Mouse (Mus musculus) forebrain, postnatal 0 days (tissue): ENCODE data around the gene Acadsb. TPM values are rescaled to one million over a fixed set of nuclear protein-coding genes. Genes with fewer than 3 reads are reported as not detected.

Experiments used
- ATAC-seq: fragments of 200-750 bp; cut with Nextera tagmentation; 2 replicates; pipeline ENCODE4 v1.8.0; 2017; ENCODE audit warnings: mild to moderate bottlenecking, moderate library complexity
- DNase-seq: peaks from one replicate; pipeline ENCODE4 v3.0.0-alpha.2; 2015
- H3K27ac ChIP-seq: fragments of 300-500 bp; sonication (generic); 2 replicates; pipeline ENCODE4 v1.5.1; 2014; ENCODE audit warnings: low read depth, mild to moderate bottlenecking, antibody characterized with exemption, low read length, moderate library complexity, mixed read lengths
- H3K27me3 ChIP-seq: fragments of 300-500 bp; sonication (generic); 2 replicates; pipeline ENCODE4 v1.6.1; 2014; ENCODE audit warnings: mild to moderate bottlenecking, low read length, mixed read lengths; ENCODE audit not compliant: insufficient read depth
- H3K36me3 ChIP-seq: fragments of 300-500 bp; sonication (generic); 2 replicates; pipeline ENCODE4 v1.6.1; 2014; ENCODE audit warnings: mild to moderate bottlenecking, moderate library complexity; ENCODE audit not compliant: insufficient read depth
- H3K4me1 ChIP-seq: fragments of 300-500 bp; sonication (generic); 2 replicates; pipeline ENCODE4 v1.6.1; 2014; ENCODE audit warnings: antibody characterized with exemption; ENCODE audit not compliant: insufficient read depth
- H3K4me2 ChIP-seq: fragments of 300-500 bp; sonication (generic); 2 replicates; pipeline ENCODE4 v1.6.1; 2014; ENCODE audit warnings: low read depth, mild to moderate bottlenecking, moderate library complexity
- H3K4me3 ChIP-seq: fragments of 300-500 bp; sonication (generic); 2 replicates; pipeline ENCODE4 v1.5.1; 2014; ENCODE audit warnings: low read depth, low read length, mixed read lengths
- H3K9ac ChIP-seq: fragments of 300-500 bp; sonication (generic); 2 replicates; pipeline ENCODE4 v1.6.1; 2014; ENCODE audit warnings: mild to moderate bottlenecking
- H3K9me3 ChIP-seq: fragments of 300-500 bp; sonication (generic); 2 replicates; pipeline ENCODE4 v1.6.1; 2016; ENCODE audit warnings: low read length
- CTCF ChIP-seq: sonication (generic); IDR thresholded peaks from 2 replicates; pipeline ENCODE4 v1.5.1; 2016; ENCODE audit warnings: antibody characterized with exemption, control low read depth, low read depth
- WGBS: fragments of 180-500 bp; shearing (Covaris S2); extraction: QIAGEN DNeasy Blood & Tissue Kit; methylation state at CpG from one replicate; pipeline ENCODE4 v1.1.7; 2014; 5-methylcytosine and 5-hydroxymethylcytosine counted together
- polyA plus RNA-seq: library from polyadenylated mRNA; unstranded; fragments of >200 nt; fragmentation: Nextera tagmentation; extraction: Ambion mirVana; gene quantifications from 2 replicates; pipeline ENCODE4 v1.2.1, GENCODE M21; 2015
- total RNA-seq: library from RNA; depleted of rRNA; stranded (reverse); fragments of >200 nt; gene quantifications from 2 replicates; pipeline ENCODE4 v1.2.3, GENCODE M21; 2014; rRNA removed

Acadsb gene
- total RNA-seq (56.7 and 80.3 TPM in 2 replicates), polyA plus RNA-seq (51.6 and 73.3 TPM in 2 replicates)

DNA sequence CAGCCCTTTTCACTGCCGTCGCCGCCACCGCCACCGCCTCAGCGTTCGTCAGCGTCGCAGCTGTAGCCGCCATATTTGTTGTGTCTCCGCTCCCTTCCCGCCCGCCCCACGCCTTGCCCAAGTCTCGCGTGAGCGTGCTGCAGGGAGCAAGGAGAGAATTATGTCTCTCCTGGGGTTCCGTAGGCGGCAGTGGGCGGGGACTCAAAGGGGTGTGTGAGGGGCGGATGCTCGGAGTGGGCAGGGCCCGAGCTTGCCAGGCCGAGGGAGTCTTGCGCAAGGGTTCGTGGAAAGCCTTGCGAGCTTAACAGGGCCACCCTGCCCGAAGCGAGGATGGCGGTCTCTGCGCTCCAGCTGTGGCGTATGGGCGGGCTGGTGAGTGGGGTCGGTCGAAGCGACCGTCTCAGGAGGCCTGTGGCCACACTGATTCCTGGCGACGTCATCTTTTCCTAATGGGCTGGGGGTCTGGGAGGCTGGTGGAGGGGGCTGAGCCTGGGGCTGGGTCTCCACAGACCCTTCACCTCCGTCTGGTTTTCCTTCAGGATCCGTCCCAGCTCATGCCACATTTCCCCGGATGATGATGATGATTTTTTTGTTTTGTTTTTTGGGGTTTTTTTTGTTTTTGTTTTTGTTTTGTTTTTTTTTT, at the start of gene Acadsb, which contains the start of gene Ikzf5:
TSS of gene Acadsb (plus strand) at position 186 of the 643 bp plus-strand sequence.
TSS of gene Ikzf5 (minus strand) at position 106 of the 643 bp plus-strand sequence.
- ATAC-seq (peak; percentile 99), DNase-seq (peak; percentile 98)
- no peaks in the 10 kb centered on the region for H3K27me3 ChIP-seq
- H3K9me3 ChIP-seq, result no peaks in the 10 kb centered on the region
- peak within 1 kb of the TSS; percentile 60 for H3K4me2 ChIP-seq
- H3K9ac ChIP-seq, result peak within 1 kb of the TSS; percentile 84
- WGBS, result under 1% methylated on average over 42 of the region's 42 CpGs
- no peaks in the 10 kb centered on the region for H3K36me3 ChIP-seq
- peak within 1 kb of the TSS; percentile 76 for H3K27ac ChIP-seq
- H3K4me3 ChIP-seq, result peak within 1 kb of the TSS; percentile 73
- no peak for TF ChIP-seq CTCF
- H3K4me1 ChIP-seq, result peaks cover 16% of the 10 kb centered on the region

GRCm38 (mm10) chr7:131362269-131362614, 48.2 kb upstream of the Acadsb start:
- H3K27me3 ChIP-seq, result no peaks in the 10 kb centered on the region
- WGBS, result 4% methylated on average over 35 of the region's 35 CpGs
- peak overlapping the region; percentile 90 for H3K4me3 ChIP-seq
- H3K36me3 ChIP-seq, result peaks cover 13% of the 10 kb centered on the region
- peak overlapping the region; percentile 90 for H3K4me2 ChIP-seq
- no peaks in the 10 kb centered on the region for H3K9me3 ChIP-seq
- peak overlapping the region; percentile 81 for H3K27ac ChIP-seq
- DNase-seq (peak; percentile 9), ATAC-seq (peak; percentile 73)
- peak overlapping the region; percentile 88 for H3K9ac ChIP-seq
- peaks cover 3% of the 10 kb centered on the region; the same call in 1 of the 2 replicates for H3K4me1 ChIP-seq
- no peak for TF ChIP-seq CTCF

DNA sequence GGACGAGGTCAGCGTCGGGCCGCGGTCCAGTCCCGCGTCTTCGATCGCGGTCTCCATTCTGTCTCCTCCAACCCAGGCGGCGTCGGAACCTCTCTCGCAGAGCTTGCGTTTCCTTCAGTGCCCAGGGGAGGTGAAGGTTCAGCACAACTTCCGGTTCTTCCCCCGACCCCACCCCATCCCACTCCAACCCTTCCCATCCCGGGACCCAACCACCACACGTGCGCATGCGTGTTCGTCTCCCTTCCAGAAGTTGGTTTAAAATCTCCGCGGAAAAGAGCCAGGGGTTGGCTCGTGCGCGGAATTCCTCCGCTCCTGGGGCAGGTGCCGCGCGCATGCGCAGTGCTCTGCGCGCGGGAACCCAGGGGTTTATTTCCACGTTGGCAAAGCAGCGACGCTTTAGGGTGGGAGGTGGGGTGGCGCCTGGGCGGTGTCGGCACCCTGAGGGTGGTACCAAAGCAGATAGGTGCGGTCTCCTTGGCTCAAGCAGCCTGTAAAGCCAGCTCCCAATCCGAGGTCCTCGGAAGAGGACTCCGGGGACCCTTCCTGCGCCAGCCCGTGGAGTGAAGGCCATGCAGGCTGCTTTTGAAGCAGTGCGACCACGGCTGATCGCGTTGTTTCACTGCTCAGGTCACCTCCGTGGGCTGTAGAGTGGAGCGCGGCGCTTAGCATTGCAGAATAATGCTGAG, 47.6 kb upstream of the Acadsb start, which contains the start of gene 2310057M21Rik:
TSS of gene 2310057M21Rik (minus strand) at position 145 of the 686 bp plus-strand sequence.
- Histone ChIP-seq H3K27ac (peak within 1 kb of the TSS; percentile 81), H3K4me1 (peaks cover 3% of the 10 kb centered on the region; the same call in 1 of the 2 replicates), H3K4me3 (peak within 1 kb of the TSS; percentile 90), H3K4me2 (peak within 1 kb of the TSS; percentile 90), H3K9ac (peak within 1 kb of the TSS; percentile 88), H3K9me3 (no peaks in the 10 kb centered on the region), H3K27me3 (no peaks in the 10 kb centered on the region), H3K36me3 (peaks cover 10% of the 10 kb centered on the region)
- 3% methylated on average over 55 of the region's 55 CpGs for WGBS
- DNase-seq (peak; percentile 99), ATAC-seq (peak; percentile 99)
- 0 out of 2 replicates have a peak, but pooled peaks have one; percentile 13 for TF ChIP-seq CTCF

DNA sequence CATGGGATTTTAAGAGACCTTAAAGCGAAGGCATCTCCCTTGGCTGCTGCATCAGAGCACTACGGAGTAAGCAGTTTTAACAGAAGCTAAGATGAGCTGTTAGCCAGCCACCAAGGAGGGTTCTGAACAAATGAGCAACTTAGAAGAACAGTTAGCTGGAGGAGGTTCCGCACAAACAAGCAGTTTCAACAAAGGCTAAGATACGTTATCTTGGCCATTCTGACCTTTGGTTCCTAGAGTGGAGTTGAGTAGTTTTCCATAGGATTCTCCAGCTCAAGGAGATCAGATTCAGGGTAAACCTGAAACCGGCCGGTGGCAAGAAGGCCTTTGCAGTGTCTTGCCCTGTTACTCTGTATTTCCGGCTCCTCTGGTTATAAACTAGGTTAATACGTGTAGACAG, 46.3 kb upstream of the Acadsb start:
- H3K4me3 ChIP-seq, result no peak overlapping the region
- DNase-seq (no peak), ATAC-seq (no peak)
- no peak overlapping the region for H3K27ac ChIP-seq
- no peak overlapping the region for H3K9ac ChIP-seq
- no peaks in the 10 kb centered on the region for H3K36me3 ChIP-seq
- peaks cover 3% of the 10 kb centered on the region; the same call in 1 of the 2 replicates for H3K4me1 ChIP-seq
- H3K9me3 ChIP-seq, result no peaks in the 10 kb centered on the region
- H3K4me2 ChIP-seq, result no peak overlapping the region
- H3K27me3 ChIP-seq, result no peaks in the 10 kb centered on the region
- TF ChIP-seq CTCF, result no peak
- 94% methylated on average over 8 of the region's 8 CpGs for WGBS

- Histone ChIP-seq H3K27ac (peak within 1 kb of the TSS; percentile 81), H3K4me3 (peak within 1 kb of the TSS; percentile 76), H3K4me1 (peaks cover 7% of the 10 kb centered on the region; the same call in 1 of the 2 replicates), H3K9me3 (no peaks in the 10 kb centered on the region), H3K9ac (peak within 1 kb of the TSS; percentile 90), H3K27me3 (no peaks in the 10 kb centered on the region), H3K36me3 (0 out of 2 replicates have a peak, but pooled peaks cover 2% of the 10 kb centered on the region), H3K4me2 (peak within 1 kb of the TSS; percentile 79)
- peak; percentile 94 for DNase-seq
- ATAC-seq, result peak; percentile 94
- peak; percentile 92 for TF ChIP-seq CTCF
- 8% methylated on average over 47 of the region's 47 CpGs for WGBS
Measured at GRCm38 (mm10) chr7:131370648-131371469, 39.5 kb upstream of the Acadsb start, which contains the start of gene Pstk. Gene Pstk, plus strand, starts transcription at chr7:131371141.

DNA sequence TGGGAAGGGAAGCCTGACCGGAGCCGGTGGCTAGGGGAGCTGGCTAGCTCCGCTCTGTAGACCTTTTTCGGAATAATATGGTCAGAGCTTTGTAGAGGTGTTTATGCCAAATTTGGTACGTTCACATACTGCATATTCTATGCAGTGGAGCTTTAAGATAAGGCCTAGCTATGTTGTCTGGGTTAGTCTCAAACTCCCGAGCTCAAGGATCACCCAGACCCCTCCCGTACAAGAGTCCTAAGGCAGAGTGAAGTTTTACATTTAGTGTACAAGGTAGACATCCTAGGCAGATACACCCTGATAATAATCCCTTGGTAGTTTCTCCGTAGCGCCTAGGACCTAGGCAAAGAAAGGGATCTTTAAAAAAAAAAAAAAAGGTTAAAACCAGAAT, 38.9 kb upstream of the Acadsb start:
- Histone ChIP-seq H3K27ac (peak overlapping the region; percentile 81), H3K4me2 (peak overlapping the region; percentile 79), H3K36me3 (0 out of 2 replicates have a peak, but pooled peaks cover 2% of the 10 kb centered on the region), H3K27me3 (no peaks in the 10 kb centered on the region), H3K4me3 (peak overlapping the region; percentile 76), H3K9ac (peak overlapping the region; percentile 90), H3K4me1 (peaks cover 7% of the 10 kb centered on the region; the same call in 1 of the 2 replicates), H3K9me3 (no peaks in the 10 kb centered on the region)
- DNase-seq (peak; percentile 3), ATAC-seq (no peak)
- 8% methylated on average over 9 of the region's 9 CpGs for WGBS
- no peak for TF ChIP-seq CTCF
